Mouse (Mus musculus) liver, embryonic 13.5 days (tissue): ENCODE measurements around the gene Galnt17. TPM values are rescaled to one million over a fixed set of nuclear protein-coding genes. Genes with fewer than 3 reads are reported as not detected.

Experiments
- ATAC-seq: fragments of 200-750 bp; cut with Nextera tagmentation; 2 replicates; pipeline ENCODE4 v1.8.0; 2017; ENCODE audit warnings: low read depth, mild to moderate bottlenecking, moderate number of reproducible peaks, moderate library complexity
- DNase-seq: peaks from one replicate; pipeline ENCODE4 v3.0.0; 2022
- H3K27ac ChIP-seq: fragments of 300-500 bp; sonication (generic); 2 replicates; pipeline ENCODE4 v1.5.1; 2015; ENCODE audit warnings: moderate library complexity, mild to moderate bottlenecking, inconsistent platforms
- H3K27me3 ChIP-seq: fragments of 300-500 bp; sonication (generic); 2 replicates; pipeline ENCODE4 v1.6.1; 2015; ENCODE audit warnings: mild to moderate bottlenecking, inconsistent platforms
- H3K36me3 ChIP-seq: fragments of 300-500 bp; sonication (generic); 2 replicates; pipeline ENCODE4 v1.6.1; 2015; ENCODE audit warnings: mild to moderate bottlenecking, inconsistent platforms
- H3K4me1 ChIP-seq: fragments of 300-500 bp; sonication (generic); replicated peaks from 2 replicates; pipeline ENCODE4 v1.6.1; 2015; ENCODE audit warnings: inconsistent platforms
- H3K4me2 ChIP-seq: fragments of 300-500 bp; sonication (generic); 2 replicates; pipeline ENCODE4 v1.6.1; 2015; ENCODE audit warnings: inconsistent platforms, mild to moderate bottlenecking, moderate library complexity
- H3K4me3 ChIP-seq: fragments of 300-500 bp; sonication (generic); replicated peaks from 2 replicates; pipeline ENCODE4 v1.5.1; 2015; ENCODE audit warnings: mild to moderate bottlenecking, inconsistent platforms
- H3K9ac ChIP-seq: fragments of 300-500 bp; sonication (generic); 2 replicates; pipeline ENCODE4 v1.6.1; 2015; ENCODE audit warnings: mild to moderate bottlenecking, inconsistent platforms
- H3K9me3 ChIP-seq: fragments of 300-500 bp; sonication (generic); replicated peaks from 2 replicates; pipeline ENCODE4 v1.6.1; 2016; ENCODE audit warnings: inconsistent platforms
- WGBS: fragments of 180-500 bp; shearing (Covaris S2); methylation state at CpG from one replicate; pipeline ENCODE4 v1.1.7; 2015; ENCODE audit not compliant: insufficient replicate concordance; 5-methylcytosine and 5-hydroxymethylcytosine counted together
- polyA plus RNA-seq: library from polyadenylated mRNA; unstranded; fragments of >200 nt; fragmentation: Nextera tagmentation; extraction: Ambion mirVana; gene quantifications from 2 replicates; pipeline ENCODE4 v1.2.1, GENCODE M21; 2015

The Galnt17 gene
- polyA plus RNA-seq, 1 experiment from 2014 or later: 0.03 TPM

DNA sequence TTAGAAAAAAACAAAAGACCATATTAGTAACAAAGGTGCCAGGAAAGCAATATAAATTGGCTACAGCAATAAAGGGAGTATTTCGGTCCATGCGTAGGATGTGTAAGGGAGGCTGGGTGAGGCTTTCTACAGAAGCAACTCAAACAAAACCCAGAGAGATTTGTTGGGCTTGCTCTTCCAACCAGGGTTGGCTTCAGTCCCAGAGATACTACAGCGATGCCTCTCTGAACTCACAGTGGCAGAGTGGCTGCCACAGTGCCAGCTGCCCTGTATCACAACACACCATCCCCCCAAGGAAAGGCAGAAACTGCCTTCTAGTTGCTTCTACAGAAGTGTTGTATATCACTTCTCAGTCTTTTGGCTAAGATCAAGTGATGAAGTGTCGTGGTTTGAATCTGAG is 66.6 kb downstream of the Galnt17 start:
- no peaks in the 10 kb centered on the region for H3K9me3 ChIP-seq
- 76% methylated on average over 4 of the region's 4 CpGs for WGBS
- no peak overlapping the region for H3K4me2 ChIP-seq
- DNase-seq: no peak
- H3K9ac ChIP-seq: no peak overlapping the region
- no peak for ATAC-seq
- no peak overlapping the region for H3K4me3 ChIP-seq
- no peaks in the 10 kb centered on the region for H3K4me1 ChIP-seq
- no peaks in the 10 kb centered on the region for H3K36me3 ChIP-seq
- H3K27ac ChIP-seq: no peak overlapping the region
- H3K27me3 ChIP-seq: no peaks in the 10 kb centered on the region

DNA sequence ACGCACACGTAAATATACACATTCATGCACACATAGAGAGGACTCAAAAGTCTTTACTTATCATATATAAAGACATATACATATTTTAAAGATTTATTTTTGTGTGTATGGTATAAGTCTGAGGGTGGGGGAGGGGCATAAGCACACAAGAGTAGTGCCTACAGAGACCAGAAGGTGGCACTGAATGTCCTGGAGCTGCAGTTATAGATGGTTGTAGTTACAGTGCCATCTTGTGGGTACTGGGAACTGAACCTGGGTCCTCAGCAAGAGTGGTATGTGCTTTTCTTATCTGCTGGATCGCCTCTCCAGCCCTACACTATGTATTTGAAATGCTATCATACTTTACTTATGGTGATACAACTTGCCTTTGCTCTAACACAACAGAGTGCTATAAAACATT is 68.5 kb downstream of the Galnt17 start:
- H3K9me3 ChIP-seq: no peaks in the 10 kb centered on the region
- ATAC-seq (no peak), DNase-seq (no peak)
- H3K27ac ChIP-seq: no peak overlapping the region
- no peaks in the 10 kb centered on the region for H3K36me3 ChIP-seq
- no peak overlapping the region for H3K4me2 ChIP-seq
- no peak overlapping the region for H3K4me3 ChIP-seq
- H3K9ac ChIP-seq: no peak overlapping the region
- H3K4me1 ChIP-seq: no peaks in the 10 kb centered on the region
- WGBS: 62% methylated on average over 3 of the region's 3 CpGs
- no peaks in the 10 kb centered on the region for H3K27me3 ChIP-seq

DNA sequence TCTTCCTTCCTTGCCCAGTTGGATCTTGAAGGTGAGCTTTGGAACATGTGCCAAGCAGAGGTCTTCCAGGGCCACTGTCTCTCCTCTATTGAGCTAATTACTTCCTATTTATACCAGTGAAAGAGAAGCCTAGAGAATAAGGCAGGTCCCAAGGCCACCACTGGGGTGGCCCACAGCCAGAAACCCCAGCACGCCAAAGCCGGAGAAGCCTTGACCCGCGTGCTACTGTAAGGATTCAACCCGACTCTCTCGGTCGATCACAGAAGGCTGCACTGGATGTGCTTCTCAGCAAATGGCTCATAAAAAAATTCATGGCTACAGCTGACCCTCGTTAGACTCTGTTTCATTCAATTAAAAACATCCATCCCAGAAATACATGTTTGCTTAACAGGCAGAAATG is 71.4 kb downstream of the Galnt17 start:
- Histone ChIP-seq H3K27ac (no peak overlapping the region), H3K4me2 (no peak overlapping the region), H3K4me1 (no peaks in the 10 kb centered on the region), H3K27me3 (no peaks in the 10 kb centered on the region), H3K36me3 (no peaks in the 10 kb centered on the region), H3K4me3 (no peak overlapping the region), H3K9ac (no peak overlapping the region), H3K9me3 (no peaks in the 10 kb centered on the region)
- 82% methylated on average over 8 of the region's 8 CpGs for WGBS
- ATAC-seq: no peak
- no peak for DNase-seq

DNA sequence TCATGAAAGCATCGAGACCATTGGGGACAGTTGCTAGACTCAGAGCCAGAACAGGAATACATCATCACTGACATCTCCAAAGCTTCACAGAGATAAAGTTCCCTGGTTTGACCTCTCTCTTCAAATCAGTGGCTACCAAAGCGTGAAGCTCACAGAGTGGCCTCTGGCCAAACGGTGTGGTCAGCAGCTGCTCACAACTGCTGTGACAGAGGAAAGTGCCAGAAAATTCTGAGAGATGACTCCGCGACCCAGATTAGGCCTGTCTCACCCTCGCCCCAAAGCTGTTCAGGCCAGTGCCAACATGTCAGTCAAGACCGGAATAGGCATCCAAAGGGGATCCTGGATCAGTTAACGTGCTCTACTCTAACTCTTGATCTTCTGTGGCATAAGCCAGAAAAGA is 74.5 kb downstream of the Galnt17 start:
- 75% methylated on average over 8 of the region's 8 CpGs for WGBS
- ATAC-seq (no peak), DNase-seq (no peak)
- no peaks in the 10 kb centered on the region for H3K4me1 ChIP-seq
- H3K36me3 ChIP-seq: no peaks in the 10 kb centered on the region
- no peak overlapping the region for H3K27ac ChIP-seq
- H3K4me3 ChIP-seq: no peak overlapping the region
- H3K9me3 ChIP-seq: no peaks in the 10 kb centered on the region; the same call in 1 of the 2 replicates
- H3K4me2 ChIP-seq: no peak overlapping the region
- no peaks in the 10 kb centered on the region for H3K27me3 ChIP-seq
- H3K9ac ChIP-seq: no peak overlapping the region

DNA sequence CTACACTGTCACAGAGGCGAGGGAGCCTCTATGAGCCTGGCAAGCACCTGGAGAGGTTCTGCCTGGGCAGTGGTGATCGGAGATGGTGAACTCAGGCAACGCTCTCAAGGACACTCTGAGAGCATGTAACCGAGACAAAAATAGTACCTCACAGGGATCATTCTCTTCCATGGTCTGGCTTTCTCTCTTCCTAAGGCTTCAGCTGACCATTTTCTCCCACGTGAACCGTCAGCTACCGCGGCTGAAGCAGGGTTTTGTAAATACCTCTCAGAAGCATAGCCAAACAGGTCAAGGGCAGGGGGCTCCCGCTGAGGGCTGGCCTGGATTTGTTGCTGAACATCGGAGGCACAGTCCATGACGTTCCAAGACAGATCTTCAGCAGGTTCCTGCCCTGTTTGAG is 77.2 kb downstream of the Galnt17 start:
- no peak for DNase-seq
- no peaks in the 10 kb centered on the region for H3K27me3 ChIP-seq
- no peaks in the 10 kb centered on the region for H3K36me3 ChIP-seq
- no peak for ATAC-seq
- no peaks in the 10 kb centered on the region for H3K4me1 ChIP-seq
- no peak overlapping the region for H3K4me2 ChIP-seq
- H3K27ac ChIP-seq: no peak overlapping the region
- H3K9me3 ChIP-seq: no peaks in the 10 kb centered on the region; the same call in 1 of the 2 replicates
- 52% methylated on average over 11 of the region's 11 CpGs for WGBS
- no peak overlapping the region for H3K9ac ChIP-seq
- H3K4me3 ChIP-seq: no peak overlapping the region

DNA sequence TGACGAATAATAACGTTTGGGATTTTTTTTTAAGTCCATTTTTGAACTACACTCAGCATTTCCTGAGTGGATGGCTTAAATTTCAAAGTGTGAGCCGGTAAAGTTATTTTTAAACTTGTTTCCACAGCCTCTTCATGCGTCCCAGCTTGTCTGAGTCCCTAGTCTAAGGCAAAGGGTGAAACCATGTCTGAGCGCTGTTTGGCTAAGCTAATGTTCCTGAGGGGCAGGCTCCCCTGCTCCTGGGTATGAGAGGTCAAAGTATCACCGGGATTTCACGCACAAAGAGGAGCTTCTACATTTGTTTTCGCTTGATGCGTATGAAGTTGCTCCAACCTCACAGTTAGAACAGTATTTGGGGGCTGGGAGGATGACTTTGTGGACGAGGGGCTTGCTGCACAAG is 78.6 kb downstream of the Galnt17 start:
- ATAC-seq: no peak
- H3K9me3 ChIP-seq: no peaks in the 10 kb centered on the region; the same call in 1 of the 2 replicates
- no peak overlapping the region for H3K4me3 ChIP-seq
- H3K36me3 ChIP-seq: no peaks in the 10 kb centered on the region
- no peaks in the 10 kb centered on the region for H3K4me1 ChIP-seq
- no peak for DNase-seq
- WGBS: 57% methylated on average over 10 of the region's 10 CpGs
- no peaks in the 10 kb centered on the region for H3K27me3 ChIP-seq
- no peak overlapping the region for H3K4me2 ChIP-seq
- H3K9ac ChIP-seq: no peak overlapping the region
- H3K27ac ChIP-seq: no peak overlapping the region

DNA sequence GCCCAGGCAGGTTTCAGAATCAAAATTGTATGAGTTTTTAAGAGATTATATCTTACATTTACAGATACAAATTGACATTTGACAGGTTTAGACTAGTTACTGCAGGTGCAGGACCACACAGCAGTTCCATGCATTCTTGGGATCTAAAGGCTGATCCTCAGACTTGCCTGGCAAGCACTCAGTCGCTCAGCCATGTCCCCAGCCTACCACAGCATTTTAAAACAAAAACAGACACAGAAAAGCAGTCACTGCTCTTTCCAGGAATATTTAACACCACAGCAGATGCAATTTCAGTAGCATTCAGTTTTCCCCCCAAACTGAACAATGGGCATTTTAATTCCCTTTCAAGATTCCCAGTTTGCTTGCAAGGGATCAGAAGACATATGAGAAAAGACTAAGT is 84.9 kb downstream of the Galnt17 start:
- Histone ChIP-seq H3K36me3 (no peaks in the 10 kb centered on the region), H3K9me3 (0 out of 2 replicates have a peak, but pooled peaks cover 4% of the 10 kb centered on the region), H3K9ac (no peak overlapping the region), H3K27me3 (no peaks in the 10 kb centered on the region), H3K4me1 (no peaks in the 10 kb centered on the region), H3K4me3 (no peak overlapping the region), H3K27ac (no peak overlapping the region), H3K4me2 (no peak overlapping the region)
- 52% methylated on average over 1 of the region's 1 CpGs for WGBS
- DNase-seq (no peak), ATAC-seq (no peak)

DNA sequence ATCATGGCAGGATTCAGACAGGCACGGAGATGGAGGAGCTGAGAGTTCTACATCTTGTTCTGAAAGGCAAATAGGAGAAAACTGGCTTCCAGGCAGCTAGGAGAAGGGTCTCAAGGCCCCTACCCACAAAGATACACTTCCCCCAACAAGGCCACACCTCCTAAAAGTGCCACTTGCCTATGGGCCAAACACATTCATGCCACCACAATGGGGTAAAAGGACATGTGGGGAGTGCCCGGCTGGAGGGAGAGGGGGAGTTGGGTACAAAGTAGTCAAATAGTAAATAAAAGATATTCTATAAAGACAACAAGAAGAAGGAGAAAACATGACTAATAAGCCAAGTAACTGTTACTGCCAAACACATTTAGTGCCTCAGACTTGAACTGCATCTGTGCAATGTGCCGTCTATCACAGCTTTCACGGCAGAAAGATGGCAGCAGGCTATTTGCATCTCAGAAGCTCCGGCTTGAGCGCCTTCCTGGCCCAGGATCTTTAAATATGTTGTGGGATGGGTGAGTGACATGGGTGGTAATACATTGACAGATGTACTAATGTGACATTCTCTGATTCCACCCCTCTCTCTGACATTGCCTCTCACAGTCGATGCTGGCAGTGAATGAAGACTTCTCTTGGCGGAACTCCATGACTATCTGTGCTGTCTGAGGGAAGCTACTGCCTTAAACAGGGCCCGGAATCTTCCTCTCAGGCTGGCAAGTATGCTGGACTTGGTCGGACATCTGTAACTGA is 85.6 kb downstream of the Galnt17 start:
- no peaks in the 10 kb centered on the region for H3K27me3 ChIP-seq
- H3K36me3 ChIP-seq: no peaks in the 10 kb centered on the region
- no peaks in the 10 kb centered on the region for H3K4me1 ChIP-seq
- H3K9me3 ChIP-seq: 0 out of 2 replicates have a peak, but pooled peaks cover 5% of the 10 kb centered on the region
- H3K4me2 ChIP-seq: no peak overlapping the region
- H3K4me3 ChIP-seq: no peak overlapping the region
- ATAC-seq (no peak), DNase-seq (no peak)
- H3K27ac ChIP-seq: no peak overlapping the region
- no peak overlapping the region for H3K9ac ChIP-seq
- WGBS: 69% methylated on average over 10 of the region's 10 CpGs

DNA sequence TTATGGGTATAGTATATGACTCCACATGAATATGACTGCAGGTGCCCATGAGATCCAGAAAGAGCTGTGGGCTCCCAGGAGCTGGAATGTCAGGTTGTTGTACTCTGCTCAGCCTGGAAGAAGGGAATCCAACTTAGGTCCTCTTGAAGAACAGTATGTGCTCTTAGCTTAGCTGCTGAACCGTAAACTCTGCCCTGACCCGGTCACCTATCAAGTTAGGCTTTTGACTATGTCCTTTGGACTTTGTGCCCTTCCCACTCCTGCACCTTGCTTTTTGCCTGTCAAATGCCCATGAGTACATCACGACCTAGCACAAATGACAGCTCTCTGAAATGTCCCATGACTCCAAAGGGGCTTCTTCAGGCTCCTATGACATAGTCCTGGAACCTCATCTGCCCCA is 90.1 kb downstream of the Galnt17 start:
- Histone ChIP-seq H3K9ac (no peak overlapping the region), H3K27me3 (no peaks in the 10 kb centered on the region), H3K4me1 (no peaks in the 10 kb centered on the region), H3K36me3 (no peaks in the 10 kb centered on the region), H3K9me3 (0 out of 2 replicates have a peak, but pooled peaks cover 8% of the 10 kb centered on the region), H3K4me2 (no peak overlapping the region), H3K4me3 (no peak overlapping the region), H3K27ac (no peak overlapping the region)
- ATAC-seq: no peak
- no peak for DNase-seq
- 43% methylated on average over 3 of the region's 3 CpGs for WGBS

DNA sequence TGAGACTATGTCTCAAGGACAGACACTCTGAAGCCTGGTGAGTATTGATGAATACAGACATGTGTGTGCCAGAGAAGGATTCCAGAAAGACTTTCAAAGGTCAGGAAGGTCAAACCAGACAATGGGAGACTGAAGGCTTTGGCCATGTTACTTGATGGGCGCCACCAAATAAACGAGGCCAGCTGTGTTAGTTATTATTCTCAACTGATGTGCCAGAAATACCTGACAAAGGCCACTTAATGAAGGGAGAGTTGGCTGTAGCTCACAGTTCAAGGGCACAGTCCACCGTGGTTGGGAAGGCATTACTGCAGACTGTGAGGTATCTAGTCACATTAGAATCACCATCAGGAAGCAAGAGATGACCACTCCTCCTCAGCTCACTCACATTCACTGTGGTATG is 96.7 kb downstream of the Galnt17 start:
- Histone ChIP-seq H3K27me3 (no peaks in the 10 kb centered on the region), H3K9me3 (0 out of 2 replicates have a peak, but pooled peaks cover 3% of the 10 kb centered on the region), H3K4me3 (no peak overlapping the region), H3K9ac (no peak overlapping the region), H3K4me2 (no peak overlapping the region), H3K27ac (no peak overlapping the region), H3K36me3 (no peaks in the 10 kb centered on the region), H3K4me1 (no peaks in the 10 kb centered on the region)
- WGBS: 50% methylated on average over 3 of the region's 3 CpGs
- DNase-seq: no peak
- no peak for ATAC-seq

DNA sequence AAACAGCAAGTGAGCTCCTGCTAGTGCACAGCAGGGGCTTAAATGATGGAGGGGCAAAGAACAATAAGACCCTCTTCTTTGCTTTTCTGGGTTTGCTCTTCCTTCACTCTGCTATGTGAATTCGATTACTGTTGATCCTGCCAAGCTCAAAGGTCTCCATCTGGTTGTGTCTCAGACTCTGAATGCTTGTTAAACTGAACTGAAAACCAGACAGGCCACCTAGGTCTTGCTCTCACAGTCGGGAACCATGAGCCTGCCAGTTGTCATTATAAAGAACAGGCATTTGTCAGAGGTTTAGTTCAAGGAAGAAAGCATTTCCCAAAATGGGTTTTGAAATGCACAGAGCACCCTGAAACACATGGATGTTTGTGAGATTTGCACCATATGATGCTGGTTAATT is 107.2 kb downstream of the Galnt17 start:
- no peak overlapping the region for H3K27ac ChIP-seq
- no peaks in the 10 kb centered on the region for H3K4me1 ChIP-seq
- ATAC-seq: no peak
- no peaks in the 10 kb centered on the region for H3K36me3 ChIP-seq
- no peak overlapping the region for H3K9ac ChIP-seq
- no peaks in the 10 kb centered on the region for H3K27me3 ChIP-seq
- no peak for DNase-seq
- 36% methylated on average over 2 of the region's 2 CpGs for WGBS
- H3K4me3 ChIP-seq: no peak overlapping the region
- H3K4me2 ChIP-seq: no peak overlapping the region
- peaks cover 8% of the 10 kb centered on the region; the same call in 1 of the 2 replicates for H3K9me3 ChIP-seq

DNA sequence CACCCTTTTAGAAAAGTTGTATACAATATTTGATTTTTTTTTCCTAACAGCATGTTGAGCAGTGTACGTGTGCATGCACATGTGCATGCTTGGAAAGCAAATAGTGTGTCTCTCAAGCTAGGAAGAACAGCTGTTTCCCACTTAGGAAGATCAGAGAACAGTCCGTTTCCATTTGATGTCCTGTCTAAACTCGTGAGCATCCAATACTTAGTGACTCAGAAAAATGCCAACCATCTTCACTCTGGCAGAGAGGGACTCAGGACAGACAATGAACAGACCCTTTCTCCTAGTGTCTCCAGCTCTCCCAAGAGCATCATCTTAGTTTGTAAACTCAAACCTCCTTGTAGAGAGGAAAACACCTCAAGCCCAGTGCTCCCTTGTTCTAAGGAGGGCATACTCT is 116.0 kb downstream of the Galnt17 start:
- H3K4me2 ChIP-seq: no peak overlapping the region
- no peak overlapping the region for H3K9ac ChIP-seq
- no peak overlapping the region for H3K27ac ChIP-seq
- H3K4me1 ChIP-seq: no peaks in the 10 kb centered on the region
- DNase-seq: no peak
- no peak overlapping the region for H3K4me3 ChIP-seq
- H3K27me3 ChIP-seq: no peaks in the 10 kb centered on the region
- H3K9me3 ChIP-seq: 0 out of 2 replicates have a peak, but pooled peaks cover 3% of the 10 kb centered on the region
- WGBS: 55% methylated on average over 3 of the region's 3 CpGs
- no peak for ATAC-seq
- no peaks in the 10 kb centered on the region for H3K36me3 ChIP-seq
